Comparison of ENCODE assay signal across 14 mouse cellular contexts in the genomic region with DNA sequence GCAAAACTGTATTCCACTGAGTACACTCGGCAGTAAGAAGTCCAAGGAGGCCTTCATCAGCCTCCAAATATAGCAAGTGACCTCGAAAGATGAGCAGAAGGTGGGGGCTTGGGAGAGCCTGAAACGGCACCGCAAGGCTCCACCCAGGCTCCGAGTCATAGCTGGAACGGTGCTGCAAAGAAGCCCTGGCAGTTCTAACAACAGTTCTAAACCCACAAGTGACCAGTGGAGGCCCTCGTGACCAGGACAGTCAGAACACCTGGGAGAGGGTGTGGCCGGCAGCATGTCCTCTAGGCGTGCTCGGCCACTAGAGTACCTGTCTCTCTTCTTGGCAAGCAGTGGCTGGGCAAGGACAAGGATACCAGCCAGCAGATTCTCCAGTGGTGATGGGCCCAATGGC. TPM values are rescaled to one million over a fixed set of nuclear protein-coding genes. Genes with fewer than 3 reads are reported as not detected.
DNase-seq lines count a peak whose midpoint lies in the region; ATAC-seq and TF ChIP-seq lines count a peak whose summit lies in the region.
"Had no signal": no experiment of that assay in that cellular context is flagged by ENCODE, and none has a peak within 500 bp of the region (broad histone marks: within the 10 kb centered on the region; RNA-seq: fewer than 3 reads in every experiment).

No protein-coding gene starts in this region.

- H3K4me2 ChIP-seq in liver, embryonic 15.5 days = no peak overlapping the region
- no peak overlapping the region for H3K4me2 ChIP-seq in liver, embryonic 11.5 days
- H3K4me2 ChIP-seq in myocyte (ENCODE audit: low read depth) = peak overlapping the region; percentile 76
- no peak overlapping the region for H3K4me2 ChIP-seq in midbrain, embryonic 11.5 days

- peaks cover 67% of the 10 kb centered on the region for H3K36me3 ChIP-seq in liver, embryonic 15.5 days (replicated peaks)
- H3K36me3 ChIP-seq in liver, embryonic 11.5 days (ENCODE audit: control insufficient read depth, insufficient read depth, low read length) = peaks cover 16% of the 10 kb centered on the region
- H3K36me3 ChIP-seq in myocyte (ENCODE audit: control insufficient read depth, insufficient read depth) = no peaks in the 10 kb centered on the region
- H3K36me3 ChIP-seq in midbrain, embryonic 11.5 days (ENCODE audit: control insufficient read depth, insufficient read depth, low read length) = no peaks in the 10 kb centered on the region

- no peak overlapping the region for H3K9ac ChIP-seq in liver, embryonic 15.5 days
- H3K9ac ChIP-seq in liver, embryonic 11.5 days (ENCODE audit: low read depth, low read length) = no peak overlapping the region
- no peak overlapping the region for H3K9ac ChIP-seq in midbrain, embryonic 11.5 days (ENCODE audit: low read length)

- peaks cover 100% of the 10 kb centered on the region for H3K4me1 ChIP-seq in liver, embryonic 15.5 days (replicated peaks)
- H3K4me1 ChIP-seq in liver, embryonic 11.5 days (replicated peaks; ENCODE audit: control insufficient read depth, insufficient read depth, low read length) = peaks cover 72% of the 10 kb centered on the region
- H3K4me1 ChIP-seq in midbrain, embryonic 11.5 days (ENCODE audit: control insufficient read depth, insufficient read depth, low read length) = no peaks in the 10 kb centered on the region; the same call in 1 of the 2 replicates

- H3K79me2 ChIP-seq in myocyte (ENCODE audit: control insufficient read depth, insufficient read depth) = peaks cover 52% of the 10 kb centered on the region

- H3K9me3 ChIP-seq in liver, embryonic 15.5 days (replicated peaks) = no peaks in the 10 kb centered on the region
- H3K9me3 ChIP-seq in liver, embryonic 11.5 days (ENCODE audit: control insufficient read depth, low read length) = no peaks in the 10 kb centered on the region
- no peaks in the 10 kb centered on the region for H3K9me3 ChIP-seq in midbrain, embryonic 11.5 days (ENCODE audit: control insufficient read depth, low read length)
- H3K9me3 ChIP-seq: midbrain, embryonic 10.5 days had no signal

- TF ChIP-seq POLR2A in myocyte (IDR thresholded peaks at IDR 0.05; ENCODE audit: insufficient read length, low read depth) = no peak

- no peak for ATAC-seq in liver, embryonic 15.5 days (ENCODE audit: insufficient read depth)
- no peak for ATAC-seq in liver, embryonic 11.5 days (replicated peaks; ENCODE audit: low FRiP score)
- no peak for ATAC-seq in midbrain, embryonic 11.5 days (ENCODE audit: low FRiP score)
- ATAC-seq: CD4-positive, CD25-positive, alpha-beta regulatory T cell, adult 4 months had no signal

- peak; percentile 41 to 51 for DNase-seq in cerebellum, postnatal 10 days
- DNase-seq in cerebellum, postnatal 4 days (ENCODE audit: low spot score in 2 of 2) = no peak
- DNase-seq in liver, embryonic 11.5 days (ENCODE audit: low spot score) = no peak
- peak; percentile 65 for DNase-seq in adrenal gland, postnatal 14 days
- no peak for DNase-seq in right cerebral cortex, postnatal 36 days (ENCODE audit: low spot score in 2 of 2)
- DNase-seq in midbrain, embryonic 11.5 days (ENCODE audit: low spot score, missing footprints) = no peak
- DNase-seq: embryo, embryonic 11 days; kidney, adult 8-10 months; lung, adult 2 months had no signal

- H3K4me3 ChIP-seq in liver, embryonic 15.5 days (replicated peaks) = no peak overlapping the region
- H3K4me3 ChIP-seq in liver, embryonic 11.5 days (ENCODE audit: low read depth, low read length) = no peak overlapping the region
- H3K4me3 ChIP-seq in myocyte = no peak overlapping the region
- H3K4me3 ChIP-seq in midbrain, embryonic 11.5 days (ENCODE audit: low read depth, low read length) = no peak overlapping the region
- H3K4me3 ChIP-seq: erythroblast, embryonic 14.5 days; midbrain, embryonic 10.5 days had no signal

- H3K27me3 ChIP-seq in liver, embryonic 15.5 days = no peaks in the 10 kb centered on the region
- H3K27me3 ChIP-seq in liver, embryonic 11.5 days (replicated peaks; ENCODE audit: control insufficient read depth, insufficient read depth, low read length) = no peaks in the 10 kb centered on the region
- no peaks in the 10 kb centered on the region for H3K27me3 ChIP-seq in myocyte (ENCODE audit: control insufficient read depth, insufficient read depth, insufficient read length)
- H3K27me3 ChIP-seq in midbrain, embryonic 11.5 days (ENCODE audit: control insufficient read depth, insufficient read depth, low read length) = no peaks in the 10 kb centered on the region

- H3K27ac ChIP-seq in liver, embryonic 15.5 days (replicated peaks) = 0 out of 2 replicates have a peak overlapping the region, but pooled peaks have one; percentile 8
- no peak overlapping the region for H3K27ac ChIP-seq in liver, embryonic 11.5 days (ENCODE audit: low read depth, low read length)
- no peak overlapping the region for H3K27ac ChIP-seq in midbrain, embryonic 11.5 days (ENCODE audit: low read depth, low read length)
- H3K27ac ChIP-seq: midbrain, embryonic 10.5 days had no signal

- no peak overlapping the region for H3ac ChIP-seq in myocyte (ENCODE audit: control insufficient read depth, insufficient read length)

- 75% methylated on average over 10 of the region's 10 CpGs for WGBS in liver, embryonic 15.5 days (ENCODE audit: insufficient replicate concordance)
- WGBS in liver, embryonic 11.5 days = 80% methylated on average over 10 of the region's 10 CpGs
- 91% methylated on average over 10 of the region's 10 CpGs for WGBS in midbrain, embryonic 11.5 days

TF ChIP-seq in myocyte, 11 proteins besides CTCF, POLR2A, EP300 and RAD21:
- peak in 1 of 3 experiments; percentile 1 for TF ChIP-seq MYOD1 (IDR thresholded peaks at IDR 0.05; ENCODE audit: control insufficient read depth in 1 of 3, insufficient read length in 2 of 3, low read depth in 2 of 3)
- no peak for TF ChIP-seq CEBPB (IDR thresholded peaks at IDR 0.05; ENCODE audit: insufficient read depth, poor library complexity, severe bottlenecking)
- TF ChIP-seq REST (IDR thresholded peaks at IDR 0.05; ENCODE audit: insufficient read depth, insufficient read length) = no peak
- TF ChIP-seq SRF (IDR thresholded peaks at IDR 0.05; ENCODE audit: control insufficient read depth, insufficient read length, low read depth) = peak; percentile 23
- TF ChIP-seq MYOG (IDR thresholded peaks at IDR 0.05; ENCODE audit: control insufficient read depth in 1 of 3, insufficient read depth in 1 of 3, insufficient read length in 2 of 3, low read depth in 2 of 3) = peak in 1 of 3 experiments; percentile 50
- peak; percentile 21 for TF ChIP-seq USF1 (IDR thresholded peaks at IDR 0.05; ENCODE audit: low read depth)
TF ChIP-seq in myocyte: peak in this region for 4.

RNA-seq across cellular contexts. Expression of a gene that starts 27.9 kb away (rescaled TPM):
- 8.7 and 11.5 TPM in 2 replicates for polyA plus RNA-seq in liver, embryonic 15.5 days (2015; fragmentation: Nextera tagmentation; extraction: Ambion mirVana)
- 16.6 and 20.2 TPM in 2 replicates for polyA plus RNA-seq in liver, embryonic 11.5 days (2014; fragmentation: Nextera tagmentation; extraction: Ambion mirVana)
- total RNA-seq in adrenal gland, postnatal 14 days (2021) = 56.9 and 59.6 TPM in 2 replicates
- 17.7 TPM for polyA plus RNA-seq in myocyte (2012; fragmentation: generic; extraction: Trizol)
- polyA plus RNA-seq in midbrain, embryonic 11.5 days (2014; fragmentation: Nextera tagmentation; extraction: Ambion mirVana) = 11.8 and 12.8 TPM in 2 replicates

Comparison
In these comparisons a context has a peak if more than half of its experiments do, and no peak if none do; other contexts are left out.
1. DNase-seq: peak in cerebellum, postnatal 10 days (2 of 2) and adrenal gland, postnatal 14 days (single experiment); none in cerebellum, postnatal 4 days (0 of 2), liver, embryonic 11.5 days (single experiment), right cerebral cortex, postnatal 36 days (0 of 2) and midbrain, embryonic 11.5 days (single experiment).